In the genomic region with DNA sequence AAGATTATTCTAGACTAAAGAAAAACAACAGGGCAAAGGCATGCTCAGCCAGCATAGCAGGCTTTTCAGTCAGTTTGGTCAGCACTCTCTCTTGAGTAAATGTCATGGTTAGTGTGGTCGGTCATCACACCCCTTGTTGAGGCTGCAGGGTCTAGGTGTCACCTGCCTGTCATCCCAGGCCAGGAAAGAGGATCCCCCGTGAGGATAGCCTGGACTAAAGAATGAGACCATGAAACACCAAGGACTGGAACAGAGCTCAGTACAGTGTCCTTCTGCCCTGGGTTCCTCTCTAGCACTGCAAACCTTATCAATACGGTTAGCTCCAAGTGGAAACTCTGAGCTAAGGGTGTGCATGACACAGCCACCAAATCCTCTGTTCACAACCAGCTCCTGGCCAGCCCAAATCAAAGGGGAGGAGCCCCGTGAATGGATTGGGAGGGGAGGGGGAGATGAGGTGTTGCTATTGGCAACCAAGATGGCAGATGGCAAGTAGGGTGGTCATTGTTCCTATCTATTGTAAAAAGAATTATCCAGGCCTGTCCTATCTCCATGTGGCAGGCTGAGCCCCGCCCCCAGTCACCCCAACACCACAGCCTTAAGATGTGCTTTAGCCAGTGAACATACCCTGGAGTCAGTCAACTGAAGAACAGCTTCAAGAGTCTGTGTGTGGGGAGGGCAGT, we compare ENCODE assay signal across 10 mouse cellular contexts.
DNase-seq lines count a peak whose midpoint lies in the region; ATAC-seq and TF ChIP-seq lines count a peak whose summit lies in the region.
"Had no signal": no experiment of that assay in that cellular context is flagged by ENCODE, and none has a peak within 500 bp of the region (broad histone marks: within the 10 kb centered on the region; RNA-seq: fewer than 3 reads in every experiment).

No protein-coding gene starts in this region.

- WGBS in midbrain, embryonic 10.5 days = 25% methylated on average over 5 of the region's 5 CpGs
- WGBS in midbrain, postnatal 0 days = 30% methylated on average over 5 of the region's 5 CpGs
- WGBS in forebrain, embryonic 13.5 days = 43% methylated on average over 5 of the region's 5 CpGs
- WGBS in hindbrain, postnatal 0 days = 26% methylated on average over 5 of the region's 5 CpGs

- H3K36me3 ChIP-seq in midbrain, embryonic 10.5 days = 0 out of 2 replicates have a peak, but pooled peaks cover 7% of the 10 kb centered on the region
- H3K36me3 ChIP-seq in midbrain, postnatal 0 days (ENCODE audit: insufficient read depth, low read length) = no peaks in the 10 kb centered on the region
- H3K36me3 ChIP-seq in forebrain, embryonic 13.5 days (ENCODE audit: poor library complexity, severe bottlenecking) = no peaks in the 10 kb centered on the region
- H3K36me3 ChIP-seq in hindbrain, postnatal 0 days (ENCODE audit: insufficient read depth, low read length) = no peaks in the 10 kb centered on the region

- ATAC-seq in midbrain, postnatal 0 days (ENCODE audit: low FRiP score) = no peak
- ATAC-seq in forebrain, embryonic 13.5 days = peak; percentile 14; the same call in 1 of the 2 replicates
- ATAC-seq in hindbrain, postnatal 0 days = peak; percentile 48

- H3K4me1 ChIP-seq in midbrain, embryonic 10.5 days = peaks cover 66% of the 10 kb centered on the region
- peaks cover 15% of the 10 kb centered on the region for H3K4me1 ChIP-seq in midbrain, postnatal 0 days (ENCODE audit: insufficient read depth, low read length)
- H3K4me1 ChIP-seq in forebrain, embryonic 13.5 days = peaks cover 50% of the 10 kb centered on the region
- peaks cover 23% of the 10 kb centered on the region for H3K4me1 ChIP-seq in hindbrain, postnatal 0 days (ENCODE audit: insufficient read depth, low read length)

- peaks cover 27% of the 10 kb centered on the region for H3K27me3 ChIP-seq in midbrain, embryonic 10.5 days (ENCODE audit: low read depth, poor library complexity, severe bottlenecking)
- H3K27me3 ChIP-seq in midbrain, postnatal 0 days (ENCODE audit: insufficient read depth, low read length) = no peaks in the 10 kb centered on the region
- no peaks in the 10 kb centered on the region for H3K27me3 ChIP-seq in forebrain, embryonic 13.5 days
- H3K27me3 ChIP-seq in hindbrain, postnatal 0 days (ENCODE audit: insufficient read depth, low read length) = no peaks in the 10 kb centered on the region

- peak overlapping the region; percentile 29 for H3K4me3 ChIP-seq in midbrain, embryonic 10.5 days
- H3K4me3 ChIP-seq in midbrain, postnatal 0 days (ENCODE audit: low read depth, low read length) = no peak overlapping the region
- no peak overlapping the region for H3K4me3 ChIP-seq in forebrain, embryonic 13.5 days
- no peak overlapping the region for H3K4me3 ChIP-seq in hindbrain, postnatal 0 days (ENCODE audit: low read length)

- H3K27ac ChIP-seq in midbrain, embryonic 10.5 days (replicated peaks) = peak overlapping the region; percentile 89
- no peak overlapping the region for H3K27ac ChIP-seq in midbrain, postnatal 0 days (ENCODE audit: low read depth, low read length)
- peak overlapping the region; percentile 55 for H3K27ac ChIP-seq in forebrain, embryonic 13.5 days
- H3K27ac ChIP-seq in hindbrain, postnatal 0 days = peak overlapping the region; percentile 32; the same call in 1 of the 2 replicates
- H3K27ac ChIP-seq: kidney, postnatal 0 days had no signal

- TF ChIP-seq CTCF in midbrain, postnatal 0 days (IDR thresholded peaks at IDR 0.05) = no peak
- TF ChIP-seq CTCF in hindbrain, postnatal 0 days (IDR thresholded peaks at IDR 0.05; ENCODE audit: low read depth) = no peak

- peak; percentile 79 for DNase-seq in midbrain, embryonic 10.5 days (ENCODE audit: low spot score)
- DNase-seq in midbrain, postnatal 0 days (ENCODE audit: low spot score) = no peak
- DNase-seq in hindbrain, postnatal 0 days (ENCODE audit: low spot score) = peak; percentile 58
- DNase-seq in retina, postnatal 1 day = peak; percentile 80
- no peak for DNase-seq in thymus, postnatal 0 days (ENCODE audit: low spot score)
- no peak for DNase-seq in Muller cell, postnatal 12 days (ENCODE audit: inconsistent ontology term)
- DNase-seq: right cerebral cortex, postnatal 25 days had no signal

- peaks cover 11% of the 10 kb centered on the region for H3K9me3 ChIP-seq in midbrain, embryonic 10.5 days (replicated peaks)
- H3K9me3 ChIP-seq in midbrain, postnatal 0 days (ENCODE audit: low read length) = no peaks in the 10 kb centered on the region
- H3K9me3 ChIP-seq in forebrain, embryonic 13.5 days (replicated peaks) = 0 out of 2 replicates have a peak, but pooled peaks cover 9% of the 10 kb centered on the region
- H3K9me3 ChIP-seq in hindbrain, postnatal 0 days (ENCODE audit: low read length) = 0 out of 2 replicates have a peak, but pooled peaks cover 3% of the 10 kb centered on the region

- H3K9ac ChIP-seq in midbrain, postnatal 0 days (replicated peaks; ENCODE audit: low read length, poor library complexity, severe bottlenecking) = no peak overlapping the region
- H3K9ac ChIP-seq in forebrain, embryonic 13.5 days = no peak overlapping the region
- H3K9ac ChIP-seq in hindbrain, postnatal 0 days (replicated peaks; ENCODE audit: low read length) = no peak overlapping the region

- H3K4me2 ChIP-seq in midbrain, postnatal 0 days (ENCODE audit: low read depth, low read length, poor library complexity, severe bottlenecking) = no peak overlapping the region
- no peak overlapping the region for H3K4me2 ChIP-seq in forebrain, embryonic 13.5 days
- no peak overlapping the region for H3K4me2 ChIP-seq in hindbrain, postnatal 0 days (ENCODE audit: low read depth, low read length)
- H3K4me2 ChIP-seq: heart, embryonic 11.5 days had no signal

Comparison
In these comparisons a context has a peak if more than half of its experiments do, and no peak if none do; other contexts are left out.
1. DNase-seq: peak in midbrain, embryonic 10.5 days (single experiment), hindbrain, postnatal 0 days (single experiment) and retina, postnatal 1 day (single experiment); none in midbrain, postnatal 0 days (single experiment), thymus, postnatal 0 days (single experiment) and Muller cell, postnatal 12 days (single experiment).